Mouse (Mus musculus): ENCODE measurements around the gene Bcl2a1b. TPM values are rescaled to one million over a fixed set of nuclear protein-coding genes. Genes with fewer than 3 reads are reported as not detected.

Bcl2a1b gene
- polyA plus RNA-seq, 1 experiment from 2014 or later = 0.47 TPM

Other genes starting within 250 kb of the Bcl2a1b start
- gene Bcl2a1a, start 242.3 kb upstream of the Bcl2a1b start, polyA plus RNA-seq (2016; fragmentation: Nextera tagmentation; extraction: Ambion mirVana) = not detected in 2 replicates
- gene Trim43b, start 106.4 kb upstream of the Bcl2a1b start, polyA plus RNA-seq (2016; fragmentation: Nextera tagmentation; extraction: Ambion mirVana) = not detected in 2 replicates
- not detected in 2 replicates for gene Gm29094, start 170 bp downstream of the Bcl2a1b start, polyA plus RNA-seq (2016; fragmentation: Nextera tagmentation; extraction: Ambion mirVana)
- 16.4 and 17.4 TPM in 2 replicates for gene Mthfs, start 11.5 kb downstream of the Bcl2a1b start, polyA plus RNA-seq (2016; fragmentation: Nextera tagmentation; extraction: Ambion mirVana)

All from midbrain, embryonic 12.5 days (tissue).